Mouse (Mus musculus): ENCODE measurements at regions not wholly inside any gene's neighbourhood (a gene's known extent, or its start where the extent isn't known, plus 50 kb on each side); places are given as distances from the start of the nearest gene placed in this dataset.

- H3K36me3 ChIP-seq: no peaks in the 10 kb centered on the region
- no peaks in the 10 kb centered on the region for H3K9me3 ChIP-seq
- 92% methylated on average over 2 of the region's 2 CpGs for WGBS
- no peak overlapping the region for H3K9ac ChIP-seq
- no peak overlapping the region for H3K4me2 ChIP-seq
- no peak for ATAC-seq (ENCODE audit: low FRiP score)
- no peak overlapping the region for H3K27ac ChIP-seq
- no peaks in the 10 kb centered on the region for H3K27me3 ChIP-seq
- H3K4me3 ChIP-seq: no peak overlapping the region
- H3K4me1 ChIP-seq (replicated peaks): no peaks in the 10 kb centered on the region
Measured at GRCm38 (mm10) chr1:19754346-19754745, 545.6 kb downstream of the Tfap2b start.

- H3K27me3 ChIP-seq: no peaks in the 10 kb centered on the region
- no peak overlapping the region for H3K9ac ChIP-seq
- no peaks in the 10 kb centered on the region for H3K36me3 ChIP-seq
- H3K9me3 ChIP-seq: no peaks in the 10 kb centered on the region
- no peak for ATAC-seq (ENCODE audit: low FRiP score)
- no peaks in the 10 kb centered on the region for H3K4me1 ChIP-seq (replicated peaks)
- H3K27ac ChIP-seq: no peak overlapping the region
- H3K4me3 ChIP-seq: no peak overlapping the region
- WGBS: 86% methylated on average over 3 of the region's 3 CpGs
- no peak overlapping the region for H3K4me2 ChIP-seq
Measured at GRCm38 (mm10) chr1:19757921-19758436, 549.3 kb downstream of the Tfap2b start.

DNA sequence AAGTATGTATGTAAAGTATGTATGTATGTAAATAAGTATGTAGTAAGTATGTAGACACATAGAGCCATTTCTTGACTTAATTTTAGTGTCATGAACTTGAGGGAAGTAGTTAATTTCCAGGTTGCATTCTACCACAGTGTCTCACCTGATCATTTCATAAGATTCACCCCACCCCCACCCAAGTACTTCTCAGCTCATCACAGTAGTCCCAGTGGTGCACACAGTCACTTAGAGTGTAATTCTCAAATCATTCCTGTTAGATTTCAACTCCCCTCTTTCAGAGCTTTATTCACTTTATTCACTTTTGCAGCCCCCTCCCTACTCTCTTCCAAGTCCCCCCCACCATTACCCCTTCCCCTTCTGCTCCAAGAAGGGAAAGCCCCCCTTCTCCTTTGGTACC is 558.2 kb downstream of the Tfap2b start:
- H3K27me3 ChIP-seq: no peaks in the 10 kb centered on the region
- no peaks in the 10 kb centered on the region for H3K36me3 ChIP-seq
- H3K27ac ChIP-seq: no peak overlapping the region
- no peaks in the 10 kb centered on the region for H3K4me1 ChIP-seq (replicated peaks)
- no peaks in the 10 kb centered on the region for H3K9me3 ChIP-seq
- no peak overlapping the region for H3K9ac ChIP-seq
- ATAC-seq (ENCODE audit: low FRiP score): no peak
- no peak overlapping the region for H3K4me2 ChIP-seq
- H3K4me3 ChIP-seq: no peak overlapping the region

DNA sequence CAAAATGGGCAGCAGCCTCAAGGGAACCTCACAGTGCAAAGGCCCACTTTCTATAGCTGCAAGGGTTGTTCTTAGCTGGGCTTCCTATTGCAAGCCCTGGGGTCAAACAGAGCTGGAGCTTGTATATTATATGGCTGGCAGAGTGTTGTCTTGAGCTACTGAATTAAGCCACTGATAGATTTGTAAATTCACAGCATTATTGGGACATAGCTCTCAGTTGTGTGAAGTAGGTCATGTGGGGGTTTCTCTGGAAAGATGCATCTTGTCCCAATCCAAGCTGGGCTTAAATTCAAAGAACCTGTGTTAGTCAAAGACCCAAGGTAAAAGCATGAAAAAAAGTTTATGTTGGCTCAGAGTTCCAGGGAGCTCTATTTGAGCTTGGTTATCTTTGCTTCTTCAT is 563.6 kb downstream of the Tfap2b start:
- Histone ChIP-seq H3K4me1 (replicated peaks) (no peaks in the 10 kb centered on the region), H3K27ac (no peak overlapping the region), H3K4me2 (no peak overlapping the region), H3K9ac (no peak overlapping the region), H3K27me3 (no peaks in the 10 kb centered on the region), H3K4me3 (no peak overlapping the region), H3K36me3 (no peaks in the 10 kb centered on the region), H3K9me3 (no peaks in the 10 kb centered on the region)
- ATAC-seq (ENCODE audit: low FRiP score): no peak

DNA sequence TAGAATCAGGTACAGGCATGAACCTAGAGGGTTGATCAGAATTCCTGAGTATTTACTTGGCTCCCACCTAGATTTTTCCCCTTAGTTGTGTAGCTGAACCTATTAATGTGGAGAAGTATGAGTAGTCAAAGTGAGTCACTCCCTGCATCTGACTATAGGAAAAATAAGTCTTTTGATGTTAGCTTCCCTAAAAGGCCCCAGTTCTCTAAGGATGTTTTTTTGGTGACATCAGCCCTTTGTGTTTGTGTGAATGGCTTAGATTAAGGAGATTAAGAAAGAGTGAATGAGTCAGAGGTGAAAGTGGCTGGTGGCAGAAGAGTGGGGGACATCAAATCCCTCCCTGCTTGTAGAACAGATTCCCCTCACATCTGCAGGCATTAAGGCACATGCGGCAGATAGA is 565.8 kb downstream of the Tfap2b start:
- ATAC-seq (ENCODE audit: low FRiP score): no peak
- H3K9me3 ChIP-seq: no peaks in the 10 kb centered on the region
- H3K36me3 ChIP-seq: no peaks in the 10 kb centered on the region

GRCm38 (mm10) chr1:19777542-19777941 is 568.8 kb downstream of the Tfap2b start:
- H3K4me2 ChIP-seq: no peak overlapping the region
- 89% methylated on average over 1 of the region's 1 CpGs for WGBS
- H3K27me3 ChIP-seq: no peaks in the 10 kb centered on the region
- H3K9ac ChIP-seq: no peak overlapping the region
- H3K4me1 ChIP-seq (replicated peaks): no peaks in the 10 kb centered on the region
- H3K9me3 ChIP-seq: no peaks in the 10 kb centered on the region
- no peak overlapping the region for H3K4me3 ChIP-seq
- no peaks in the 10 kb centered on the region for H3K36me3 ChIP-seq
- ATAC-seq (ENCODE audit: low FRiP score): no peak
- no peak overlapping the region for H3K27ac ChIP-seq

More for the DNA sequence above, 565.8 kb downstream of the Tfap2b start:
- Histone ChIP-seq H3K4me2 (no peak overlapping the region), H3K27ac (no peak overlapping the region), H3K4me3 (no peak overlapping the region), H3K4me1 (replicated peaks) (no peaks in the 10 kb centered on the region), H3K9ac (no peak overlapping the region), H3K27me3 (no peaks in the 10 kb centered on the region)
- WGBS: 85% methylated on average over 1 of the region's 1 CpGs

DNA sequence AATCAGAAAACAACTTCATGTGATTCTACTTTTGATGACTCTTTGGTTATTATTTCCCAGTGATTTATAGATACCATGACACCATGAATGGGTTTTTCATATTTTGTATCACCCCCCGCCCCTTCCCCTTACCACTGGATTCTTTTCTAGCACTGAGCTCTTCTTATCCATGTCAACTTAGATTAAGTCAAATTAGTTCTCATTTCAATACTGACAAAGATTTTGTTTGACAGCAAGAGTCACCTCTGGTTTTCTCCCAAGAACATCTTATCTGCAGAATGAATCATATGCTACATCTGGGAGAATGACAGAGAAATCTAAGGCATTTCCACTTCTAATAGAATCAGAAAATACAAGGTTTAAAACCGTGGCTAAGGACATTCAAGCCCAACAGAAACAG is 578.3 kb downstream of the Tfap2b start:
- no peaks in the 10 kb centered on the region for H3K36me3 ChIP-seq
- H3K27ac ChIP-seq: no peak overlapping the region
- ATAC-seq (ENCODE audit: low FRiP score): no peak
- no peak overlapping the region for H3K4me3 ChIP-seq
- no peaks in the 10 kb centered on the region for H3K27me3 ChIP-seq
- H3K9me3 ChIP-seq: no peaks in the 10 kb centered on the region
- no peak overlapping the region for H3K9ac ChIP-seq
- H3K4me1 ChIP-seq (replicated peaks): no peaks in the 10 kb centered on the region
- H3K4me2 ChIP-seq: no peak overlapping the region
- 81% methylated on average over 2 of the region's 2 CpGs for WGBS

GRCm38 (mm10) chr1:19794124-19794523 is 585.4 kb downstream of the Tfap2b start:
- Histone ChIP-seq H3K9me3 (no peaks in the 10 kb centered on the region), H3K9ac (no peak overlapping the region), H3K4me1 (replicated peaks) (no peaks in the 10 kb centered on the region), H3K27ac (no peak overlapping the region), H3K4me3 (no peak overlapping the region), H3K27me3 (no peaks in the 10 kb centered on the region), H3K36me3 (no peaks in the 10 kb centered on the region), H3K4me2 (no peak overlapping the region)
- WGBS: 66% methylated on average over 2 of the region's 2 CpGs
- ATAC-seq (ENCODE audit: low FRiP score): no peak

GRCm38 (mm10) chr1:19825887-19826286 is 617.2 kb downstream of the Tfap2b start:
- Histone ChIP-seq H3K27me3 (no peaks in the 10 kb centered on the region), H3K4me3 (no peak overlapping the region), H3K9ac (no peak overlapping the region), H3K4me2 (no peak overlapping the region), H3K4me1 (replicated peaks) (no peaks in the 10 kb centered on the region), H3K9me3 (no peaks in the 10 kb centered on the region), H3K36me3 (no peaks in the 10 kb centered on the region), H3K27ac (no peak overlapping the region)
- 45% methylated on average over 3 of the region's 3 CpGs for WGBS
- ATAC-seq (ENCODE audit: low FRiP score): no peak

DNA sequence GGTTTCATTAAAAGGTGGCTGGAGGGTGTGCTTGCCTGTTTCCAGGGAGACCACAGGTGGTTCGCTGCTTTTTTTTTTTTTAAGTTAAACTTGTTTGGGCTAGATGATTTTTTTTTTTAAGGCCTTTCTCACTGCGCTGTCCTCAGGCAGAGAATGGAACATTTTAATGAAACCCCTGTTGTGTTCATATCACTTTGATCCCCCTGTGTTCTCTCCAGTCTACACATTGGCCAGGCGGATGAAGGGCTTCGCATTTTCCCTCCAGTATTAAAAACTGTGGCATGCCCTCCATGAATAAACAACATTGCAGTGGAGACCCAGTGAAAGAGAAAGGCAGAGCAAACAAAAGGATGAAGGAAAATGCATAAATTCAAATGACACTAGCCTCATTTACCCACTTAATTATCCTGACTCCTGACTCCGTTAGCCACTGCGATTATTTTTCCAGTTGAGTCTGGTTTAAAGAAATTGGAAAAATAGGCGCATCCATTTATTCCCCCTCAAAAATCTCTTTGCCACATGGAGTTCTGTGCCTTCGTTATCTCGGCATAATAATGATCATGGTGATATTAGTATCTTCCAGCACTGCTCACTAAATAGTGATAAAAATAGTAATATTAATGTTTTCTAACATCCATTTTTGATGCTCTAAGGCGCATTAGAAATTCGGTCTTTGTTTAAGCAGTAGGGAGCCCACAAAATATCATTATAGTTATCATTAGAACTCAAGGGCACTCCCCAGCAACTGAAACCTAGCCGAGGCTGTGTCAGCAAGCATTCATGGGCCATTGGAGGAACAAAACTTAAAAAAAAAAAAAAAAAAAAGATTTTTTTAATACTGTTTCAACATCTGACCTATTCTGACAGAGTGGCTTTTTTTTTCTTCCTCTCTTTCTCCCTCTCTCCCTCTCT is 618.0 kb downstream of the Tfap2b start:
- H3K4me1 ChIP-seq (replicated peaks): no peaks in the 10 kb centered on the region
- no peaks in the 10 kb centered on the region for H3K9me3 ChIP-seq
- H3K4me2 ChIP-seq: no peak overlapping the region
- H3K4me3 ChIP-seq: no peak overlapping the region
- no peak overlapping the region for H3K27ac ChIP-seq
- ATAC-seq (ENCODE audit: low FRiP score): no peak
- no peaks in the 10 kb centered on the region for H3K36me3 ChIP-seq
- no peaks in the 10 kb centered on the region for H3K27me3 ChIP-seq
- H3K9ac ChIP-seq: no peak overlapping the region
- WGBS: 47% methylated on average over 12 of the region's 12 CpGs

GRCm38 (mm10) chr1:19849918-19850317 is 641.2 kb downstream of the Tfap2b start:
- Histone ChIP-seq H3K36me3 (no peaks in the 10 kb centered on the region), H3K4me3 (no peak overlapping the region), H3K4me1 (replicated peaks) (no peaks in the 10 kb centered on the region), H3K4me2 (no peak overlapping the region), H3K27me3 (no peaks in the 10 kb centered on the region), H3K9me3 (no peaks in the 10 kb centered on the region), H3K9ac (no peak overlapping the region), H3K27ac (no peak overlapping the region)
- no peak for ATAC-seq (ENCODE audit: low FRiP score)
- WGBS: 79% methylated on average over 3 of the region's 3 CpGs

GRCm38 (mm10) chr1:19857250-19857649 is 648.5 kb downstream of the Tfap2b start:
- Histone ChIP-seq H3K4me1 (replicated peaks) (no peaks in the 10 kb centered on the region), H3K4me2 (no peak overlapping the region)

DNA sequence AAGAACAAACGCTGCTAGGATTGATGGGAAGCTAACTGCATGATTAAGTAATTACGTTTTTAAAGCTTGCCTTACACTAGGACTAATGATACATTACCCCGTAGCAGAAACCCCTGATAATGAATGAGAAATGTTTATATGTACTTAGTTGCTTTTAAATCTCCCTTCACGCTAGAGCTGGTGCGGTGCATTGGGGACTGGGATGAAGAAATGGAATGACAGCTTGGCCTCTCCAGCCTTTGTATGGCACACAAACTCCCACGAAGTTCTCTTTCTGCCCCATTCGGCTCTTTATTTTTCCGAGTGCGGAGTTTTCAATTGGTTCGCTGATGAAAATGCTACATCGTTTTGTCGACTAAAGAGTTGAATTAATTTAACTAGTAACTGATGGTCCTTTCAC is 659.8 kb downstream of the Tfap2b start:
- no peaks in the 10 kb centered on the region for H3K36me3 ChIP-seq
- 42% methylated on average over 12 of the region's 12 CpGs for WGBS
- H3K27me3 ChIP-seq: no peaks in the 10 kb centered on the region

More at GRCm38 (mm10) chr1:19857250-19857649, 648.5 kb downstream of the Tfap2b start:
- Histone ChIP-seq H3K27me3 (no peaks in the 10 kb centered on the region), H3K4me3 (no peak overlapping the region), H3K9me3 (no peaks in the 10 kb centered on the region), H3K27ac (no peak overlapping the region), H3K36me3 (no peaks in the 10 kb centered on the region), H3K9ac (no peak overlapping the region)
- no peak for ATAC-seq (ENCODE audit: low FRiP score)

More for the DNA sequence above, 659.8 kb downstream of the Tfap2b start:
- no peak overlapping the region for H3K9ac ChIP-seq
- no peak overlapping the region for H3K4me3 ChIP-seq
- H3K27ac ChIP-seq: no peak overlapping the region
- no peak for ATAC-seq (ENCODE audit: low FRiP score)
- H3K9me3 ChIP-seq: no peaks in the 10 kb centered on the region
- H3K4me1 ChIP-seq (replicated peaks): no peaks in the 10 kb centered on the region
- H3K4me2 ChIP-seq: no peak overlapping the region

Data from hindbrain, embryonic 13.5 days (tissue).